Mouse (Mus musculus) C2C12 (cell line): ENCODE measurements around the gene Lcn9.

ENCODE experiments used
- CEBPB ChIP-seq: IDR thresholded peaks from one replicate; pipeline ENCODE4 v1.6.1; 2011; ENCODE audit warnings: low read depth, mild to moderate bottlenecking, control low read depth, moderate library complexity
- CTCF ChIP-seq: IDR thresholded peaks from one replicate; pipeline ENCODE4 v1.5.1; 2011; ENCODE audit not compliant: control insufficient read depth, insufficient read depth, insufficient read length
- FOSL1 ChIP-seq: IDR thresholded peaks from one replicate; pipeline ENCODE4 v1.8.0; 2011; ENCODE audit warnings: mild to moderate bottlenecking, low read length; ENCODE audit not compliant: poor library complexity, insufficient read depth, severe bottlenecking
- MYOD1 ChIP-seq: IDR thresholded peaks from one replicate; pipeline ENCODE4 v1.6.1; 2011; ENCODE audit warnings: low read depth; ENCODE audit not compliant: control insufficient read depth, insufficient read length
- MYOG ChIP-seq: IDR thresholded peaks from one replicate; pipeline ENCODE4 v1.6.1; 2011; ENCODE audit not compliant: control insufficient read depth, insufficient read length; ENCODE audit errors: extremely low read depth

DNA sequence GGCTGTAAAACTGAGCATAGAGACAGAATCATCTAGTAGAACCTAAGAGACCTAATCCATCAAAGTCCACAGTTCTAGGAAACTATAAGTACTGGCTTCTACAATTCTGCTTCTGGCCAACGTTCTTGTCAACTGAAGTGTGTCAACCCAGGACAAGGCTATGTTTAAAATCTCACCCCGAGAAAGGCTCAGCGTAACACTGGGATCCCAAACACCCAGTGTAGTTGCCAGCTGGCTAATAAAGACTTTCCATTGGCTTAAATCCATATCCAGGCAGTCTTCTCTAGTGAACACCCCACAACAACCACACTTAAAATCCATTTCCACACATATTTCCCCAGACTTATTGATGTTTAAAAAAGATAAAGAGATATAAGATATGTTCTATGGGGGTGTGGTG, 7.8 kb downstream of the Lcn9 start:
- TF ChIP-seq CTCF = no peak
- TF ChIP-seq CEBPB = no peak
- TF ChIP-seq FOSL1 = no peak
- no peak for TF ChIP-seq MYOD1
- no peak for TF ChIP-seq MYOG
